Mouse (Mus musculus): ENCODE measurements at regions not wholly inside any gene's neighbourhood (a gene's known extent, or its start where the extent isn't known, plus 50 kb on each side); places are given as distances from the start of the nearest gene placed in this dataset.

DNA sequence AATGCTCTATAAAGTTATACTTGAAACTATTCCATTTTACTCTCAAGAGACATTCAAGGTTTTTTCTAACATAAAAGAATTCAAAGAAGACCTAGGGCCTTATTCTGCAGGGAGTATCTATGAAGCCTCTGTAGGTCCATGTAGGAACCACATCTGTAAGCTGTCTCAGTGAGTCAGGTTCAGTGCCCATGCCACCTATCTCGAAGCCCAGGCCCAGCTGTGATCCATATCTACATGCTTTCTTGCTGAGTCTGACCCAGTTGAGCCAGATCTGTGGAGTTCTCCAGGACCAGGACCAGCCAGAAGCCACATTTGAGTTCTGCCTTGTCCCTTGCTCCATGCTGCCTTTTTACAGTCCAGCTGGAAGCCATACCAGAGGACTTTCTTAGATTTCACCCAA lies 142.2 kb upstream of the Bmp4 start:
- DNase-seq (ENCODE audit: low spot score): no peak

DNA sequence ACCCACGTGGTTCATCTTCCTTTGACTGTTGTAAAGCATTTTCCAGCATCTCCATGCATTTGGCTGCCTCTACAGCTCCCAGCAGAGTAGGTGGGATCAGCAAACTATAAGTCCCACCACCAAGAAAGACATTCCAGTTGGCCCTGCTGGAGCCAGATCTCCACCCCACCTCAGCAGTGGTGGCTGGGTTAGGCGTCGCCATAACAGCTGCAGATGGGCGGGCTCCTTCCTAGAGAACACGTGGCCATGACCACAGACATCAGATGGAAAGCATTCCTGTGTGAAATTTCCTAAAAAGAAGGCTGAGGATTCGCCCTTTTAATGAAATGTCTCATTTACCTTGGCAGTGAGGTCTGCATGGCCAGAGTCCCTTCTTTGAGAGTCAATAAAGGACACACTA lies 140.0 kb upstream of the Bmp4 start:
- DNase-seq (ENCODE audit: low spot score): no peak

DNA sequence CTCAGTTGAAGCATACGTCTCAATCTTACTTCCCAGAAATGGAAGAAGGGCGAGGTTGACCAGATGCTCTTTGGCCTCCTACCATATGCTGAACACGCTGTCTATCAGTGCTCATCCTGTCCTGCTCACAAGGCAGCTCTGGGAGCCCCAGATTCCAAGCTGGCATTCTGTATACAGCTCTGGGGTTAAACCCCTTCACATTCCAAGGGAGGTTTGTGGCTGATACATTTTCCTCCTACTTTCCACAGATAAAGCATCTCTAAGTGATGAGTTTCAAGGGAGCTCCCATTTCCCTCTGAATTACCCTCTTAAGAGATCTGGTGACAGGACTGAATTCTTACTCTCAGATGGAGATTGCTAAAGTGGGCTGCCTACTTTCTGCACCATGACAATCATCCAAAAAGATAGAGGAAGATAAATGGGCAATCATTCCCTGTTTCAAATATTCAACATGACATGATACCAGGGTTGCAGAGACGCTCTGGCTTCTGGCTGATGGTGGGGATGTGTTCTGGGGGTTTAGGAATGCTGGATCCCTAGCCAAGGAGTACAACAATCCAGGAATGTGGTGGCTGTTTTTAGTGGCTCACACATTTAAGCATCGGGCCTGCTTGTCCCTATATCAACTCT lies 138.7 kb upstream of the Bmp4 start:
- no peak for DNase-seq (ENCODE audit: low spot score)

DNA sequence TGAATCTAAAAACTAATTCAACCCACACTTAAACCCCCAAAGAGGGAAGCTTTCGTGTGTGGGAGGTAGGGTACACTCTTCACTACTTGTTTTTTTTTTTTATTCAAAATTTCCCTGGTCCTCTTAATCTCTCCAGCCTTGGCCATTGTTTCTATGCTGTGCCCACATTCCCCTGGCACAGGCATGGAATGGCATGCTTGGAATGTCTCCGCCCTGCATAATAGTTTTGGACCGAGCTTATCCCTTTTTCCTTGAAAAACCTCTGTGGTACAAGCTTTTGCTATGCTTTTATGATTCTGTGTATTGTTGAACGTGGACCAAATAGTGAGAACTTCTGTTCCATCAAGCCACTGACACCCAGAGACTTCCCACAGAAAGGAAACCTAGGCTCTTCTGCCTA lies 126.8 kb upstream of the Bmp4 start:
- DNase-seq (ENCODE audit: low spot score): no peak

DNA sequence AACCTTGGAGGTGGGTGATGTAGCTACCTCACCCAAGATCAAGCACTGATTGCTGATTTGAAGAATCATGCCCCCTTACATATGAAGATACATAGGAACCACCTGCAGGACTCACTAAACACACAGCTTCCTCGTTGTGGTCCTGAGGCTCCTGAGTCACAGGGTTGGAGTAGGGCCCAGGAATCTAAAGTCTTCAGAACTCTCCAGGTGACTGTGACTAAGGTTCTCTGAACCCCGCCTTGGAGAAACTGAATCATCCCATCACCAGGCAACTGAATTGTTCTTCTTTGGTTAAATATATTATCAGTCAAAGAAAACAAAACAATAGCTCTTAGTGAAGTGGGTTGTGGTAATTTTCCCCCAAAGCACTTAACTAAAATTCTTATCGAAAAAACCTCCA lies 125.8 kb upstream of the Bmp4 start:
- no peak for DNase-seq (ENCODE audit: low spot score)

DNA sequence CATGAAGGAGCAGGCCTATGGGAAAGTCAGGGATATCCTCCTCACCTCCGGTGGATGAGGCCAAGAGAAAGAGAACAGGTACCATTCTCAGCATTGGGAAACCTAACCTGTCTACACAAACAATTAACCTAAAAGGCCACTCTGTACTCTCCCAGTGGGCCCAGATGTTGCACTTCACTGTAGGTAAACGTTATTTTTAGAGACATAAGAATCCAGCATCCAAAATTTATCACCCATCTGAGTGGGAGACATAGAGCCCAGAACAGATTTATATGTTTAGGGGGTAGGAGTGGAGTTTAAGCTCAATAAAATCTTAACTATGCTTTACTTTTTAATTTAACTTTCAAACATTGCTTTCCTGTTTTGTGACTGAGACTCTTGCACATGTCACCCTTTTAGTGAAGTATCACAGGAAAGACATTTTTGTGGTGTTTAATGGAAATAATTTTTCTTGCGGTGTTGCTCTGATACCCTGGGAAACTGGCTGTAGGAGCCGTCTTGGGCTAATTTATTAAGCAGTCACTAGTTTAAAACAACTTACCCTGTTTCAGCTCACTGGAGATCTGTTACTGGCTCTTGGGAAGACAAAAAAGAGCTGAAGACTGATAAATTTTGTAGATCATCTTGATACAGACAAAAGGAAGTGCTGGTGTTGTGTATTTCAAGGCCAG lies 123.9 kb upstream of the Bmp4 start:
- DNase-seq (ENCODE audit: low spot score): no peak

DNA sequence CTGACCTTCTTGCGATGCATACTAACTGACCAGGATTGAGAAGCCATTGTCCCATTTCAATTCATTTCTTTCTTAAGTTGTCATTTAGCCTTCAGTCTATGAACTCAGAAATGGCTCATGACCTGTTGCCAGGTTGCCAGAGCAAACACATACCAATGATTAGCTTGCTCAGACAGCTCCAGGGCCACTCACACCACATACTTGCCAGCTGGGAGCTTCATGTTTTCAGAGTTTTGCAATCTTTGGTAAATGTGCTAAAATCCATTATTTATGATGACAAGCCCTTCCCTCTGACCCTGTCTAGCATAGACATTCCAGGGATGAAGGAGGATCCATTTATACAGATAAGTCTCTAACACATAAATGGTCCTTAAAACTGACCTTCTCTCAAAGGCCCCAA lies 121.6 kb upstream of the Bmp4 start:
- DNase-seq (ENCODE audit: low spot score): no peak

DNA sequence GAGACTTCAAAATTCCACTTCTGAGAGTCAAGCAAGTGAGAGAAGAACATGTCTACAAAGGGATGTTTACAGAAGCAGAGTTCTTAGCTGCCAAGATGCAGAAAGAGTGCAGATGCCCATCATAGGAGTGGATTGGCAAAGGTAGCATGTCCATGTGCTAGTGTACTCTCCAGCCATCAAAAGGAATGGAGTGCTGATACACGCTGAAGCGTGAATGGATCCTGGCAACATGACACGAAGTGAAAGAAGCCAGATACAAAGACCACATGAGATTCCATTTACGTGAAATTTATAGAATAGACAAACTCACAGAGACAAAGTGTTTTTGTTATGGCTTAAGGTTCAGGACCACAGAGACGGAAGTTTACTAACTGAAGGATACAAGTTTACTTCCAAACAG lies 118.4 kb upstream of the Bmp4 start:
- no peak for DNase-seq (ENCODE audit: low spot score)

DNA sequence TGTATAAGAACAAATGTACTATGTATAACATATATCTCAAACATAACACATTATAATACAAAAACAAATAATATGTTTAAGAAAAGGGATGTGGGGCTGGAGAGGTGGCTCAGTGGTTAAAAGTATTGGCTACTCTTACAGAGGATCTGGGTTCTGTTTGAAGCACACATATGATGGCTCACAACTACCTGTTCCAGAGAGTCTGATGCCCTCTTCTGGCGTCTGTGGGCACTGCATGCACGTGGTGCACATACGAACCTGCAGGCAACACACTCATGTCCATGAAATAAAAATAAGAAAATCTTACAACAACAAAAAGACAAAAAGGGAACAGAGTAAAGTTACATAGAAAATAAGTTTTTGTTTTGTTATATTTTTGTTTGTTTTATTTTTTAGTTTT lies 114.8 kb upstream of the Bmp4 start:
- DNase-seq (ENCODE audit: low spot score): no peak

DNA sequence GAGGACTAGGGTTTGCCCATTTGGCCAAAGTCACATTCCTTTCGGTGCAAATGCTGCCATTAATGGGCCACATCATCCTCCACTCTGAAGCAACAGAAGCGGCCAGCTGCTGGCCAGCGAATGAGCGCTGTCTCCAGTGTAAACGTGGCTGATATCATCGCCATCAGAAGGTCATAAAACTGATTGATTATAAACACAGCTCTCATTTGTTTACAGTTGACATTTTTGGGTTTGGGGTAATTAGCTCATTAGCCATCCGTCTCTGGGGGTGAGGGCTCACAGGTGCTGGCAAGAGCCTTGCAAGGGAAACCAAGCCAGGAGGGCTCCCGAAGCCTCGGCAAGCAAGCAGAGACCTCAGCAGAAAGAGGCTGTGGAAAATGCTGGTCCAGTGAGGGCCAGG lies 101.1 kb upstream of the Bmp4 start:
- no peak for DNase-seq (ENCODE audit: low spot score)

DNA sequence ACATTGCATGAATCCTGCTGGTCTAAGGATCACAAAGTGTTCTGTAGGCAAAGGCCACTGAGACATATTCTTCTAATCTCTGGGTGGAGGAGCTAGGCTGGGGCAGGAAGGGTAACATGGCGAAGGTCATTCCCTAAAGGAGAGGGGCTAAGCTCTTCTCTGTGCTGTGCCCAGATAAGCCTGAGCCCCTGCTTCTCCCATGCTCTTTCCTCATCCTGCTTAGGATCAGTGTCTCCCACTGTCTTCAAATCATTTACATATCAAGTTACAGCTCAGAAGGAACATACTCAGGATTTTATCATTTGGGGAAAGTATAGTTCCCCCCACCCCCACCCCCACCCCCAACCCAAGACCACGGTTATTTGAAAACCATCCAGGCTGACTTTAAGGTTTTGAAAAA lies 100.7 kb upstream of the Bmp4 start:
- DNase-seq (ENCODE audit: low spot score): no peak

DNA sequence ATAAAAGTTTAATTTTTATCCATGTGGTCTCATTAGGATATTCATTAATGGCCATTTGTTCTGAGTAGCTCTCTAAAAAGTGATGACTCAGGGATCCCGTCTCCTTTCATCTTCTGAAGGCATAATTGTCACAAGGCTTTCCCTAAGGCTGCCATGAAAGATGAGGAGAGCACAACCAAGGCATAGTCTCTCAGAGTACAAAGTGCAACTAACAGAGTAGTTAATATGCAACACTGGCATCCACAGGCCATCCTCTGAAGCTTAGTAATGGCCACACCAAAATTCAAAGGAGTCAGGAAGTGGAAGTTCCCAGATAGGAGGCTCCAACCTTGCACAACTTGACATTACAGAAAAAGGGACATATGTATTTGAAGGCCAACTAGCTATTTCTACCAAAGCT lies 97.1 kb upstream of the Bmp4 start:
- DNase-seq (ENCODE audit: low spot score): no peak

DNA sequence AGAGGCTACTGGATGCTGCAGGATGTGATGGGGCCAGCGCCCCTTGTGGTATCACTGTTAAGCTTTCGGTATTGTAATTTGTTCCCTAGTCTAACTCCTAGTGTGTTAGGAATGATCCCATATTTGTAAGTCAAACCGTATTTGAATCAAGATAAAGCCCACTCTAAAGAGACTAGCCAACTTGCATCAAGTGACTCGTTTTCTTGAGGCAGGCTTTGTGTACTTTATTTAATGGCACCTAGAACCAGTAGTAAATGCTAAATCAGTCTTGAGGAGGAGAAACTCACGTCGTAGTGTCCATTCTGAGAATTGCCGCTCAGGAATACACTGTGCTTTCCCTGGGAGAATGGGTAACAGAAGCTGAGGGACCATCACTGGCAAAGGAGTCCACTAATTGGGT lies 89.9 kb upstream of the Bmp4 start:
- DNase-seq (ENCODE audit: low spot score): no peak

DNA sequence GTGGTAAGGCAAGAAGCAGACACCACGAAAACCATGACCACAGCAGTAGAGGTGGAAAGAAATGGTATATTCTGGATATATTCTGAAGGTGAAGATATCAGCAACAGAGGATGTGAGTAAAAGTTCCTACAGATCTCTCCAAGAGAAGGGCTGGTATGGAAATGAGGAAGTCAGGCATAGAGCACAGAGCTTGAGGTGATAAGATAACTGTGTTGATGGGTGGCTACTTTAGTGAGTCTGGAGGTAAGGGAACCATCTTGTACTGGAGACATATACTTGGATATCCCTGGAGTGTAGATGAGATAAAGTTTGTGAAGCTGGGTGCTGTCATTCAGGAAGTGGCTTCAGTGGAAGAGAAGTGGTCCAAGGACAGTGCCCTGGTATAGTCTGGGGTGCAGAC lies 85.5 kb upstream of the Bmp4 start:
- no peak for DNase-seq (ENCODE audit: low spot score)

DNA sequence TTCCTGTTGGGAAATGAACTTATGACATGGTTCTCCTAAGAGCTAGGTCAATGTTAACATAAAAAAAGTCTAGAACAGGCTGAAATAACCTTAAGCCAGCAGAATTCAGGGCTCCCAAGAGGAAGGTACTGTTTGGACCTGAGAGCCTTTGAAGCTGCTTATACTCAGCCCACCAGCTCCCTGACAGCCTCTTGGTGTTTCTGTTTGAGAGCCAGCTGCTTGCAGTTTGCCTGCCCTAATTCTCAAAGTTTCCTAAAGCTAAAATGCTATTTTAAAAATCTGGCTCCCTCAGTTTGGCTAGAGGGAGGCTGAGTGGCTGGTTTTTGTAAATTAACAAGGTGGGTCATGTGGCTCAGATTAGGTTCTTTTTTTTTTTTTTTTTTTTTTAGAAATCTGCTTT lies 72.5 kb upstream of the Bmp4 start:
- no peak for DNase-seq (ENCODE audit: low spot score)

DNA sequence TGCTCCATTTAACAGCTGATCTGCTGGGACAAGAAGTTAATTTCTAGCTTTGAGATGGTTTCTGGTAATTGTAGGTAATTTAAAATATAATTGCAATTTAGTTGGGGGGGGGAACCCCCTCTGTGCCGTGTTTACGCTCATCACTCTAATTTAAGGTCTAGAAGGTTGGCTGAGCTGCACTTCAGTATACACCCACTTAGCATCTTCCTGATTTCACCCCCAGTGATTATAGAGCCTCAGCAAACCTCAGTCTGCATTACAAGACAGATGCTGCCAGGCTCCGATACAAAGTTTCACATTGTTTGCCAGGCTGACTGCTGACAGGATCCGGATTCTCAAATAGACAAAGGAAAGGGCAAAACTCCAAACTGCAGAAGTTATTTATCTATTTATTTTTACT lies 71.5 kb upstream of the Bmp4 start:
- DNase-seq (ENCODE audit: low spot score): no peak

DNA sequence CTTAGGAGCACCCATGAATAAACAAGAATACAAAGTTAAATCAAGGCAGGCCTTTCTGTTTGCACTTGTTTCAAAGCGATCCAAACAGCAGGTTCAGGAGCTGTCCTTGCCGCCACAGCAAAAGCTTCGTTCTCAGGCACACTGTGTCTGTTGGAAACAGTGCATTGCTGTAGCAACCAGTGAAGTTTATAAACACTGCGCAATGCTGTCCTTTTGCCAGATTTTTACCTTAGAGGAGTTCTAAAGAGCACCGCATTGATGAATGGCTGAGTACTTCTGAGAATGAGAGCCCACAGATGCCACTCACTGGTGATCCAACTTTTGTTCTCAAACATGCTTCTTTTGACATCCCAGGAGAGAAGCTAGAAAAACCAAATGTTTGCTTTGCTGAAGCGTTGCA lies 64.0 kb upstream of the Bmp4 start:
- DNase-seq (ENCODE audit: low spot score): no peak

DNA sequence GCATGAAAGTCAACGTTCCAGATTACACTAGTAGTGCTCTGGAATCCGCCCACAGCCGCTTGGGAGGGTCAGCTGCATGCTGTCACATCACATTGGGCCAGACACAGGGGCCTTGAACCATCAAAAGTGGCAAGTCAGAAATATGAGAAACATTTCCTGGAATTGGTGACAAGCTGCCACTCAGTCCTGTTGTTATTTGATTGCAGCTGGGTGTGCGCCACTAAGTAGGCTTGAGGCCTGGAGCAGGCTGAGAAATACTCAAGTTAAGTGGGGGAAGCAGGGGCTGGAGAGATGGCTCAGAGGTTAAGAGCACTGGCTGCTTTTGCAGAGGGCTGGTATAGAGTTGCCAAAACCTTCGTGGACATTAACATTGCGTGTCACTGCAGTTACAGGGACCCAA lies 51.2 kb upstream of the Bmp4 start:
- DNase-seq (ENCODE audit: low spot score): no peak

All from gastrocnemius, adult 18-20 months (tissue).